Mouse (Mus musculus): Measurements from ENCODE around the gene Cox4i1. TPM values are rescaled to one million over a fixed set of nuclear protein-coding genes. Genes with fewer than 3 reads are reported as not detected.
A peak's percentile ranks its signal among the peaks of the same experiment; 100 is the strongest.

Cox4i1 gene
- 1,000 to 10,000 TPM; 4,631 to 4,708 TPM for total RNA-seq (2021)

DNA sequence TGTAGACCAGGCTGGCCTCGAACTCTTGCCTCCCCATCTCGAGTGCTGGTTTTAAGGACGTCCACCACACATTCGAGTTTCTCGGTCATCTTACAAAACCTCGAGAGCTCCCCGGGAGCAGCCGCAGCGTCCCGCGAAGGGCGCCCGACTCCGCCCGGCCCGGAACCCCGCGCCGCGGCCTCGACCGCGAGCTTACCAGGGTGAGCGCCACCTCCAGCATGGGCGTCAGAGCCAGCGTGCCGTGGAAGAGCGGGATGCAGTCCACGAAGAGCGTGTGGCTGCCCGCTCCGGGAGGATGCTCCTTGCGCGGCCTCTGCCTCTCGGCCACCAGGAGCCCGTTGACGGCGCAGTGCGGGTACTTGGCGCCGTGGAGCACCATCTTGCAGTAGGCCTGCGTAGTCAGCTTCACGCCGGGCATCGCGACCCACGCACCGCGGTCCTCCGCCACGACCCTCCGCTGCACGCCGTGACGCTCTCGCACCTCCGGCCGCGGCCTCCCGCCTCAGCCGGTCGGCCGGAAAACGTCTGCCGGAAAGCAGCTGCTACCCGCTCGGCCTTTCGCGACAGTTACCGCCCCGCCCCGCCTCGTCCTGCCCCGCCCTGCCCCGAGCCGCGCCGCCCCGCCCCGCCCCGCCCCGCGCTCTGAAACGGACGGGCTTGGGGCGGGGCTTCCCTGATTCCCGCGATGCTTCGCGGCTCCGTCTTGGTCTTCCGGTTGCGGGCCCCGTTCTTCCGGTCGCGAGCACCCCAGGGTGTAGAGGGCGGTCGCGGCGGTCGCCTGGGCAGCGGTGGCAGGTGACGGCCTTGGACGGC is at the start of gene Cox4i1, which contains the start of gene Gm27021:
TSS of gene Cox4i1 (plus strand) at position 662 of the 813 bp plus-strand sequence.
TSS of gene Gm27021 (minus strand) at position 519 of the 813 bp plus-strand sequence.
- intact Hi-C loops (cut with DNase I): no loop called here
- peak; percentile 89 to 93 for DNase-seq

DNA sequence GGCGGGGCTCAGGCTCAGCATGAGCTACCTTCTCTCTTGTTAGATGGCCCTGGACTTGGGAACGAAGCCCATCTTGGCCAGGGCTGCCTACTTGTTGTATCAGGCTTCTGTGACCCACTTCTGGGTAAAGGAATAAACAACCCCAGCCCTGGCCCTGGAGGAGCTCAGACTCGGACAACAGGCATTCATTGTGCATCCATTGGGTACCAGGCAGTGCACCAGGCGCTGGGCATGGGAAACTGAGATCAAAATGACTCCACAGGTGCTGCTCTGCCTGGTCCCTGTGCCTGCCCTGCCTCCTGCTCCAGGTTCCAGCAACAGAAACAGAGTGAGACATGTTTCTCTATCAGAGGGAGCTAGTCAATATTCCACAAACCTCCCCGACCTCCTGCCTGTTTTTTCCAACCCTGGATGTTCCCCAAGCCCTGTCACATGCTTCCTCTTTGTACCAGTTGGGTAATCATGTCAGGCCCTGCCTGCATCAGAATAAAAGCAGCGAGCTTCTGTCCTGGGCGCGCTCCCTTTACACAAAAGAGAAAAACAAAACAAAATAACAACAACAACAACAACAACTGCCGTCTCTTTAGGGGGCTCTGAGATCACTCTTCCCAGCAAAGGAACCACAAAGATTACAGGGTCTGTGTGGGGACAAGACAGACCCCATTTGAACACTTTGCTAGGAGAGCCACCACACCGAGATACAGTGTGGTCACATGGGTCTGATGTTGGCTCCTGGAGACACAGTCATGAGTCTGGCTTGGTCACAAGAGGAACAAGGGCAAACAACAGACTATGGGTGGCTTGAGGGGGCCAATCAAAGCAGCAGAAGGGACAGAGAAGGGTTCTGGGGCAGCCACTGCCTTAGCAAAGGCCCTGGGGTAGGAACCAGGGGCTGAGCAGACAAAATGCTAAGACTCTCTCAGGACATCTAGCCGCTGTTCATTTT is 48.5 kb upstream of the Cox4i1 start:
- peak; percentile 36 to 53 for DNase-seq
- intact Hi-C loops (cut with DNase I): no loop called here

DNA sequence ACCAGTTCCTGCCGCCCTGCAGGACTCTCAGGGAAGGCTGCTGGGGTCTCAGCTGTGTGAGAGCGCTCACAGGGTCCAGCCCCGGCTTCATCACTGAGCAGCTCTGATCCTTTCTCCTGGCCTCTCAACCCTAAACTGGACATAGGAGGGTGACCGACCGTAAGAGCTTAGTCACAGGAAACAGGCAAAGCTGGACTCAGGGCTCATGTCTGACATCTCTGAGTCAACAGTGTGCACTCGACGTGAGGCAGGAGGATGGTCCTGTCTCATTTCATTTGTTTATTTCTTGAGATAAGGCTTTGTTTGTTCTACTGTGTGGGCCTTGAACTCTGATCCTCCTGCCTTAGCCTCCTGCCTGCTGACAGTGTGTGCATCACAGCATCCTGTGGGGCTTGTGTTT is 47.6 kb upstream of the Cox4i1 start:
- intact Hi-C loops (cut with DNase I): no loop called here
- DNase-seq: no peak

DNA sequence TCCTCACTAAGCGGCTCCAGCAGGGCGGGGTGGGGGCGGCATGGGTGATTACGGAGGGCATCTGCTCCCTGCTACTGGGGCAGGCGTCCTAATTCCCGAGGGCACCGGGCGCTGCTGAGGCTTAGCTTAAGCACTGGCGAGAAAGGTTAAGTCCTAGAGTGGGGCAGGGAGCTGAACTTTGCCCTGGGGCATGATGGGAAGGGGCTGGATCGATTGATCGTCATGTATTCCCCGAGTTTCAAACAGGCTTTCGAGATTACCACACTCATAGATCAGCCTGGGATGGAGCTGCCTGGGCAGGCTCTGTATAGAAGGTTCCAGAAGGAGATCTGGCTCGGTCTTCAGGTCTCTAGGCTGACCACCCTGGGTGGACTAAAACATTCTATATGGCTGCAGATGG is 45.9 kb upstream of the Cox4i1 start:
- intact Hi-C loops (cut with DNase I): no loop called here
- DNase-seq: no peak

DNA sequence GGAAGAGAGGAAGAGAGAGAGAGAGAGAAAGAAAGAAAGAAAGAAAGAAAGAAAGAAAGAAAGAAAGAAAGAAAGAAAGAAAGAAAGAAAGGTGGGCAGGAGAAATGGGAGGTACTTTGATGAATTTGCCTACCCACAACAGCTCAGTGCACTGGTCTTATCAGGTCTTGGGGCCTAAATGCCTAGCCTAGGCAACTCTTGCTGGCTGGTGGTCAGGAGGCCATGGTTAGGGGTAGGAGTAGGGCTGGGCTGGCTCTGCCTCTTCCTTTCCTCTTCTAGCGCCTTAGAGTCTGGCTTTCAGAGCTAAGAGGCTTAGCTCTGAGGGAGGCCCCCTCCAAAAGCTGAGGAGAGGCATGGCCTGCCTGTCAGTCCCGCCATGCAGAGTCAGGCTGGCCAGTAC is 44.4 kb upstream of the Cox4i1 start:
- no peak for DNase-seq
- intact Hi-C loops (cut with DNase I): no loop called here

DNA sequence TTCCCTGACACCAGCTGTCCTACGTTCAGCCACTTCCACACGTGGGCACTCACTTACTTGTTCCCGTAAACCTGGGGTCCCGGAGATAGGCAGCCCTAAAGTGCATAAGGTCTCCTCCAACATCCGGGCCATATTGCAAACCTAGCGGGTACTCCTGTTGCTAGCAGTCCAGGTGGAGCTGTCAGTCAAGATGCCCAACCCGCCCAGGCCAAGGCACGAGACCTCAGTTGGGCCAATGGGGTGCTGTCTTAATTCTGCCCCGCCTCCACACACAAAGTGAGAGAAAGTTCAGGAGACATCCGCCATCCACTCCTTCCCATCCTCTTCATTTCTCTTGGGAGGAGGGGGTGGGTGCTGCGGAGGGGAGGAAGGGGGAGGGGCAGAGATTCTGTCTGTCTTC is 41.6 kb upstream of the Cox4i1 start:
- DNase-seq: no peak
- intact Hi-C loops (cut with DNase I): no loop called here

DNA sequence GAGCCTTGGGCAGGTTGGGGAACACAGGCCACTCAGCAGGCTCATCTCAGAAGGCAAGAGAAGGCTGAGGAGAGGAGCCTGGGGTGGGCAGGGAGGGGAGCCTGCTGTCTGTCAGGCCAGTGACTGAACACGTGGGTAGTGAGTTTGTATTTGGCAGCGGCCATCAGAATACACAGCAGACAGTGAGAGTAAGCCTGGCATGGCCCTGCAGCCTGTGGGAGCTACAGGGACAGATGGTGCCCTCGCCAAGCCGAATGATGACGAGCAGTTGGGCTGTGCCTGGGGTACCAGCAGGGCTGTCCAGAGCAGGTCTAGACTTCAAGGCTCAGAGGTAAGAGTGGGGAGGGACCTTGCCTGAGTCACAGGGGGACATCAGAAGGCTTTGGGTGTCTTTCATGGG is 40.7 kb upstream of the Cox4i1 start:
- intact Hi-C loops (cut with DNase I): no loop called here
- DNase-seq: no peak

DNA sequence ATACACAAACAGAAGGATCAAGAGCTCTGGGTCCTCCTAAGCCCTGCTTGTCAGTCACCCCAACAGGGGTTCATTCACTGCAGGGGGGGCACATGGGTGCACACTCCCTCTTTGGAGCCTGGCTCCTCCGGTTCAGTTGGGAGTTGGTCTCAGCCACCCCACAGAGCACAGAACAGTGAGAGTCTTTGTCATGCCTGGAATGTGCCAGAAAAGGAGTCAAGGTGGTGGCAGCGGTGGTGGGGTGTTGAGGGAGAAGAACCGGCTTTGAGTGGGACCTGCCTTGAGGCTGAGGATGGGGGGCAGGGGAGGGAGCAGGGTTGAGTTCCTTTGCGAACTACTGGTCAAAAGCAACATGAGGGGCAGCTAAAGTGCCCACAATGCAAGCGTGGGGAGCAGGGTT is 38.0 kb upstream of the Cox4i1 start:
- no peak for DNase-seq
- intact Hi-C loops (cut with DNase I): no loop called here

DNA sequence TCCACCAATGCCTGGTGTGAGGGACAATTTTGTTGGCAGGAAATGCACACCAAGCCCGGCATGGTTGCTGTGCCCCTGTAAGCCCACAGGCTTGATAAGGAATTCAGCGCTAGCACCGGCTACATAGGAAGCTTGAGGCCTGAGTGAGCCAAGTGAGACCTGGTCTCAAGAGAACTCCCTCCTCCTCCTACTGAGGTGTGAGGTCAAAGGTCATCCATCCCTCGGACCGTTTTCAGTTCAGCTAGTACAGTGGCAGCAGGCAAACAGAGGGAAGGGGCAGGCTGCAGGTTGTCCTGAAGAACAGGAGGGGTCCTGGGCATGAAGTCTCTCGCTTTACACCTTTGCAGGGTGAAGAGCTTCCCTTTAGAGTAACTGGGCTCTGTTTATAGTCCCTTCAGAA is 37.2 kb upstream of the Cox4i1 start:
- no peak for DNase-seq
- intact Hi-C loops (cut with DNase I): no loop called here

DNA sequence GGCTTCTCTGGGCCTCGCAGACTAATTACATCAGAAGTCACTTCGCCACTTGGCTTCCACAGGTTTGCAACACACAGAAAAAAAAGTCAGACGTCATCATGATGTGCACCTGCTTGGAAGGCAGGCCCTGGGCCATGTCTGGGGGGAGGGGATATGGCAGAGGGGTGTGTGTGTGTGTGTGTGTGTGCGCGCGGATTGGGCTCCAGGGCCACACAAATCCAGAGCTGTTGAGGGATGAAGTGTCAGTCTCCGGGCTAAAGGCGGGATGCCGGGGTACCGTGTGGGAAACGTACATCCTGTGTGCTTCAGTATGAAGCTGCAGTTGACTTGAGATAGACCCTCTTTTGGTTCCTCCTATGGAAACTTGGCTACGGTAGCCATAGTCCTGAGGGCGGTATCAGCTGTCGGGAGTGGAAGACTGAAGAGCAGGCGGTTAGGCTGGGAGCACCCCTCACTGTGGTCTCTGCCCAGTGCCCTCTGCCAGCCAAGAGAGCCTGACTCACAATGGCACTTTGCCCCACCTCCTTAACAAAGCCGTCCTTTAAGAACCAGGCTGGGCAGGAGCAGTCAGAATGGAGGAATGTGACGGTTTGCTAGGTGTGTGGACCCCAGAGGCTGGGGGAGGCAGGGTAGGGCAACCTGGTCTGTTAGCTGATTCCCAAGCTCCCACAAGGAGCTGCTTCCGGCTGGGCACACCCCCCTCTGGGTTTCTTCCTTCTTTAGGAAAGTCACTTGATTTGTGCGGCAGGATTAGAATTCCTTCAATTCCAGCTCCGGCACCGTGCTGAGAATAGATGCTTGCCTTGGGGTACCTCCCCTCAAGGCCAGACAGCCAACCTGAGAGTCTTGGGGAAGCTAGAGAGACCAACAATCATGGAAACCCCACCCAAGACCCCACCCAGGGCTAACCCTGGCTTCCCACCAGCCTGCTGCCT is 36.3 kb upstream of the Cox4i1 start:
- DNase-seq: no peak
- intact Hi-C loops (cut with DNase I): no loop called here

DNA sequence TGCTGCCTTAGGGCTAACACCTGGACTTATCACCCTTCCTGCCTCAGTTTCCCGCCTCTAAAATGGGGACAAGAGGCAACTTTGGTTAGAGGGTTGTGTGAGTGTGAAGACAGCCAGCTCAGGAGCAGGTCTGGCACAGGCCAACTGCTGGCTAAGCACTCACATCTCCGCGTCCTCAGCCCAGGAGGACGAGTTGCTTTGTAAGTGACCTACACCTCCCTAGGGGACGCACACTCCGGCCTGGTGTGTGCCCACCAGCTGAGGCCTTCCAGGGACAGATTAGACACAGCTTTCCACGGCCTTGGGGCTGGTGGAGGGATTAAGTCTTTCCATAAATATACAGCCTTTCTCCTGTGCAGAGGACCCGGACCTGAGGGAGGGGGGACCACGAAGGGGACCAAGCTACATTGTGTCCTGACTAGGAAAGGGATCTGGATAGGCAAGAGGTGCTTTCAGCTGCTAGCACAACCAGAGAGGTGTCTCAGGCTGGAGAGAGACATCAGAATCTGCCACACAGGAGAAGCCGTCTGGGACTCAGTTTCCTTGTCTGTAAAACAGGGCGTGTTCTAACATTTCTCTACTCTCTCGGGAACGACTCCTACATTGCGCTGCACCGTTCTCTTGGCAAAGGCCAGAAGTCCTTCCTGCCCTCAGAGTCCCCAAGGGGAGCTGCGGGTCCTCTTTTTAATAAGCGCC is 34.9 kb upstream of the Cox4i1 start:
- no peak for DNase-seq
- intact Hi-C loops (cut with DNase I): no loop called here

DNA sequence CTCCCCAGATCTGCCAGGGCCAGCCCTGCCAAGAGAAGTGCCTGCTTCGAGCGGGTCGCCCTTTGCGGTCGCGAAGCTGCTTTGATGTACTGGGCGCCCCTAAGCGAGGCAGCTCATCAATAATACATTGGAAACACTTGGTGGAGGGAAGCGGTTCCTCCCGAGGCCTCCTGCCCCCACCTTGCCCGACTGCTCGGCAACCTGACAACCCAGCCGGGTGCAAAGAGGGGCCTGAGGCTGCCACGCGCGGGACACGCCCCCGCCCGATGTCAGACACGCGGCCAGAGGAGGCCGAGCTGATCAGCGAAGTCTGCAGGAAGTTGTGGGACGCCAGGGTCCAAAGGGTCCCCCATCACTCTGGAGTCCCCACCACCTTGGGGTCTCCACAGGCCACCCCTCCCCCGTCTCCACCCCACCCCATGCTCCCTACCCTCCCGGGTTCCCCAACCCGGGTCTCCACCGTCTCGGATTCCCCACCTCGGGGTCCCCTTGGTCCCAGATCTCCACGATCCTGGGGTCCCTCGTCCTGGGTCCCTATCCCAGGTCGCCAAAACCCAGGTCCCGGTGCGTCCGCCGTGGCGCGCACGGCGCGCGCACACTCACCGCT is 34.3 kb upstream of the Cox4i1 start:
- no peak for DNase-seq

DNA sequence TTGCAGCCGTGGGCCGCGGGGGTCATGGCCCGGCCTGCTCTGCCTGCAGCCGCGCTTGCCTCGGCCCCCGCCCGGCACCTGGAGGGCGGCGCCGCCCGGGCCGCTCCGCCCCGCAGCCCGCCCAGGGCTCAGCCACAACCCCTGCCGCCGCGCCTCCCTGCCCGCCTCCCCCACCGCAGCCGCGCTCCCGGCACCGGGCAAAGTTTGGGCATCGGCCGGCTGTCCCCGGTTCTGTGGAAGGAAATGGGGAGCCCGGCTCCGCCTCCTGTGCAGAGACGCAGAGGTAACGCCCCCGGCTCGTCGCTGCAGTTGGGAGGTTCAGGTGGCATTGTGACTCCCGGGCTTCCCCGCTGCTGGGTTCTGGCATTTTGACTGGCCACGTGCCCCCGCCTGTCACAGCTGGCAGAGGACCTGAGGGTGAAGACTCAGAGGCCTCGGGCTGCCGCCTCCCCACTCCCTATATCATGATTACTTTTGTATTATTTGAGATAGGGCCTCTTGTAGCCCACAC is 33.6 kb upstream of the Cox4i1 start:
- intact Hi-C loops (cut with DNase I): no loop called here
- DNase-seq: peak; percentile 45 to 63

More for the DNA sequence above, 34.3 kb upstream of the Cox4i1 start:
- intact Hi-C loops (cut with DNase I): no loop called here

DNA sequence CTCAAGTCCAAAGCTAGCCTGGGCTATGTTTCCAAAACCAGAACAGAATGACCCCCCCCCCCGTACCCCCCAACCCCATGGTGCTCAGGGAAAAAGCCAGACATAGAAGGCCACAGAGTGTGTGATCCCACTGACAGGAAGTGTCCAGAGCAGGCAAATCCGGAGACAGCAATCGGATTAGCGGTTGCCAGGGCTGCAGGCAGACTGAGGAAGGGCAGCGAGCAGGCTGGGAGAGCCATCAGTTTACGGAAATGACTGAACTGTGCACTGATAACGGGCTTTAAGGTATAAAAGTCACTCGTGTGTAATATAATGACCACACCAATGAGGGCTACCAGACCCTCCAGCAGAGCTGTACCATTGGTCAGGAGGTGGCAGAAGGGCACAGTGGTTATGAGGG is 26.8 kb upstream of the Cox4i1 start:
- DNase-seq: no peak
- intact Hi-C loops (cut with DNase I): no loop called here

DNA sequence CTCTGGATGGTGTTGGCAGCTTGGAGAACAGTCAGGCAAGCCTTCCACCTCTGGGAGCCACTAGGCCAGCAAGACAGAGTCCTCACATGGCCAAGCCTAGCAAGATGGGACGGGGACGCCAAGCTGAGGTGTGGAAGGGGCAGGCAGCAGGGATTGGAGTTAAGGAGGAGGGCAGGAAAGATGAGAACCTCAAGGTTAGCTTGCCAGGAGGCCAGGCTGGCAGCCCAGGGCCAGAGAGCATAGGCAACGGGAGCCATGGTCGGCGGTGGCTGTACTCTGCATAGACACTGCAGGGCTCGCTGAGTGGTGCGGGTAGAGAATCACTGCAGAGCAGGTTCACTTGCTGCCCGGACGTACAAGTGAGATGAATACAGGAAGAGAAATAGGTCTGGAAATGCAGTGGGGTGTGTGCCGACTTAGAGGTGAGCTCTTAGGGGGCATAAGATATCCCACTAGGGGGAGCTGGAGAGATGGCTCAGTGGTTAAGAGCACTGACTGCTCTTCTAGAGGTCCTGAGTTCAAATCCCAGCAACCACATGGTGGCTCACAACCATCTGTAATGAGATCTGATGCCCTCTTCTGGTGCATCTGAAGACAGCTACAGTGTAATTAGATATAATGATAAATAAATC is 25.9 kb upstream of the Cox4i1 start:
- DNase-seq: no peak
- intact Hi-C loops (cut with DNase I): no loop called here

DNA sequence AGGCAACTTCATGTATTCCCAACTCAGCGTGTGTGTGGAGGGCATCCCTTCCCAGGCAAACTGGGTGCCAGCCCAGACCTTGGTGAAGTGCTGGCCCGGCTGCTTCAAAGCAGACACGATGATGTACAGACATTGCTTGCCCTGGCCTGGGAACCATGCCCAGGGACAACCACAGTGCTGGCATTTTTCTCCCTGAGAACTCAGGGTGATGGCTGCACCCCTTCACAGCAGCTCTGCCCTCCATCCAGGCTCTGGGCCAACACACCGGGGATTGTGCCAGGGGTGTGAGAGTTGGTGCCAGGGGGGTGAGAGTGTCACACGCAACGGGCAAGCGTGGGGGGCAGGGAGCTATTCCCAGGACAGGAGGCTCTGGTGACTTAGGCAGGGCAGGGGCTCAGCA is 23.4 kb upstream of the Cox4i1 start:
- intact Hi-C loops (cut with DNase I): no loop called here
- DNase-seq: peak; percentile 72 to 77

DNA sequence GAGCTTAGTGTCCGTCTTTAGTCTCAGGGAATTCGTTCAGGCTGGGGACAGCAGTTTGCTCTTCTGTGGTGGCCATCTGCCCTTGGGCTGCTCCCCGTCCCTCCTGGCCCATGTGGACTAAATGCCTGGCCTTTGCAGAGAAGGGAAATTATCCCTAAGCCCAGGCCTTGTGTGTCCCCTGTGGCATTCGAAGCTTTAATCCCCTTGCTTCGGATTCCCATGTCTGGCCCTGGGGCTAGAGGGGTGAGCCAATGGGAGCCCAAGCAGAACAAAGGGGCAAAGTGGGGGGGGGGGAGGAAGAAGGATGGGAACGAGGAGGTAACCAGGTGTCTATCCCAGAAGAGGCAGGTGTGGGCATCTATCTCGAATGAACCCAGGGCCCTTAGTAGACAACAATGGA is 20.5 kb upstream of the Cox4i1 start, which contains the start of gene 1190005I06Rik:
TSS of gene 1190005I06Rik (minus strand) at position 101 of the 400 bp plus-strand sequence.
- DNase-seq: no peak
- intact Hi-C loops (cut with DNase I): no loop called here

DNA sequence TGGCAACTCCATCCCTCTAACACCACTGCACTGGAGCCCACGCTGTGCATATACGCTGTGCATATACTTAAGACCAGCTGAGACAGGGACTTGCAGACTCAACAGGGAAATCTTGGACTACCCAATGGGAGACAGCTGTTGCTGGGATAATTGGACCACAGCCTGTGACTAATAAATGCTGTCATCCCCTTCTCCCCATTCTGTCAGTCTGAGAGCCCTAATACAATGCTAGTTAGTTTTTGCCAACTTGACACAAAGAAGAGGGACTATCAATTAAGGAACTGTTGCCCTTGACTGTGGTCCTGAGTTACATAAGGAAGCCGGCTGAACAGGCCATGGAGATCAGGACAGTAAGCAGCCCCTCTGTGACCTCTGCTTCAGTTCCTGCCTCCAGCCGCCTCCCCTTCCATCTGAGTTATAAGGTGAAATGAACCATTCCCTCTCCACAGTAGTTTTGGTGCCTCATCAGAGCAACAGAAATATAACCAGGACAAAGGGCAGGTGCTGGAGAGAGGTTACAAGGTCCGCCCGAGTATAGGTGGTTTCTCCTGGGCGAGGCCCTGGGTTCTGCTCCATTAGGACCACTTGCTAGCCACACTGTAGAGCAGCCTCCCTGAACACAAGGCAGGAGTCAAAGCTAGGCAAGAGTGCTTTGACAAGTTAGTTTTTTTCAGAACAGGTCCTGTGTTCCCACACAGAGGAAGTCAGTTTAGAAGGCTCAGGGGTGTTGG is 11.5 kb upstream of the Cox4i1 start:
- intact Hi-C loops (cut with DNase I): no loop called here
- DNase-seq: no peak

All from heart, postnatal 36 days (tissue).